Mouse (Mus musculus) myocyte (in vitro differentiated cells): ENCODE data around the gene Veph1.

Experiments
- E2F4 ChIP-seq: IDR thresholded peaks from one replicate; pipeline ENCODE4 v1.6.1; 2011; ENCODE audit warnings: mild to moderate bottlenecking, control low read depth, moderate library complexity; ENCODE audit not compliant: insufficient read depth
- MAX ChIP-seq: IDR thresholded peaks from one replicate; pipeline ENCODE4 v1.6.1; 2011; ENCODE audit warnings: low read depth, mild to moderate bottlenecking, control low read depth
- MYOD1 ChIP-seq, 3 experiments: IDR thresholded peaks; one replicate each; pipeline ENCODE4 v1.6.1; 2011; ENCODE audit warnings: control low read depth in 2 of 3, low read depth in 2 of 3, mild to moderate bottlenecking in 2 of 3, moderate library complexity in 1 of 3; ENCODE audit not compliant: insufficient read length in 2 of 3, control insufficient read depth in 1 of 3
- MYOG ChIP-seq, 3 experiments: IDR thresholded peaks; one replicate each; pipeline ENCODE4 v1.6.1; 2011; ENCODE audit warnings: control low read depth in 2 of 3, low read depth in 2 of 3, mild to moderate bottlenecking in 2 of 3; ENCODE audit not compliant: insufficient read length in 2 of 3, control insufficient read depth in 1 of 3, insufficient read depth in 1 of 3
- POLR2A ChIP-seq: IDR thresholded peaks from one replicate; pipeline ENCODE4 v1.6.1; 2011; ENCODE audit warnings: low read depth, mild to moderate bottlenecking, control low read depth, moderate library complexity; ENCODE audit not compliant: insufficient read length
- POLR2AphosphoS2 ChIP-seq: IDR thresholded peaks from one replicate; pipeline ENCODE4 v1.6.1; 2011; ENCODE audit warnings: low read depth, control low read depth; ENCODE audit not compliant: insufficient read length
- SRF ChIP-seq: IDR thresholded peaks from one replicate; pipeline ENCODE4 v1.6.1; 2011; ENCODE audit warnings: low read depth; ENCODE audit not compliant: control insufficient read depth, insufficient read length
- TCF12 ChIP-seq: IDR thresholded peaks from one replicate; pipeline ENCODE4 v1.6.1; 2011; ENCODE audit warnings: mild to moderate bottlenecking, control low read depth; ENCODE audit not compliant: poor library complexity, insufficient read depth, severe bottlenecking
- TCF3 ChIP-seq: IDR thresholded peaks from one replicate; pipeline ENCODE4 v1.6.1; 2011; ENCODE audit warnings: low read depth, control low read depth; ENCODE audit not compliant: insufficient read length
- USF1 ChIP-seq: IDR thresholded peaks from one replicate; pipeline ENCODE4 v1.6.1; 2011; ENCODE audit warnings: low read depth, mild to moderate bottlenecking, control low read depth, moderate library complexity

- TF ChIP-seq MYOG (IDR thresholded peaks at IDR 0.05; ENCODE audit: control insufficient read depth in 1 of 3, insufficient read depth in 1 of 3, insufficient read length in 2 of 3, low read depth in 2 of 3) (no peak), POLR2A (no peak), E2F4 (no peak), MAX (no peak), USF1 (no peak), POLR2AphosphoS2 (no peak), MYOD1 (IDR thresholded peaks at IDR 0.05; ENCODE audit: control insufficient read depth in 1 of 3, insufficient read length in 2 of 3, low read depth in 2 of 3) (no peak), SRF (no peak), TCF3 (no peak), TCF12 (no peak)
Measured at GRCm38 (mm10) chr3:66083407-66083806, 213.2 kb downstream of the Veph1 start.
